Mouse (Mus musculus) liver, adult 2 months (tissue): ENCODE measurements around the gene Slc25a19. TPM values are rescaled to one million over a fixed set of nuclear protein-coding genes. Genes with fewer than 3 reads are reported as not detected.

Experiments used
- DNase-seq: peaks from one replicate; pipeline ENCODE4 v3.0.0-alpha.2; 2011; ENCODE audit warnings: low read depth, low spot score; ENCODE audit errors: extremely low read depth
- H3K27ac ChIP-seq: fragments of 200-500 bp; replicated peaks from 2 replicates; pipeline ENCODE4 v1.5.1; 2012; ENCODE audit warnings: low read depth, mild to moderate bottlenecking, control low read depth, inconsistent platforms, low read length; ENCODE audit not compliant: insufficient read depth
- H3K27me3 ChIP-seq: fragments of 200-500 bp; 2 replicates; pipeline ENCODE4 v1.6.1; 2012; ENCODE audit warnings: mild to moderate bottlenecking, moderate library complexity, low read length, inconsistent platforms; ENCODE audit not compliant: control insufficient read depth, insufficient read depth
- H3K36me3 ChIP-seq: fragments of 200-500 bp; 2 replicates; pipeline ENCODE4 v1.6.1; 2012; ENCODE audit warnings: low read length, inconsistent platforms; ENCODE audit not compliant: control insufficient read depth, insufficient read depth
- H3K4me1 ChIP-seq: fragments of 200-500 bp; 2 replicates; pipeline ENCODE4 v1.6.1; 2011; ENCODE audit warnings: low read length; ENCODE audit not compliant: control insufficient read depth, insufficient read depth
- H3K4me3 ChIP-seq: fragments of 200-500 bp; 2 replicates; pipeline ENCODE4 v1.5.1; 2011; ENCODE audit warnings: low read depth, mild to moderate bottlenecking, control low read depth, low read length, moderate library complexity; ENCODE audit not compliant: insufficient read depth
- H3K79me2 ChIP-seq: fragments of 200-500 bp; 2 replicates; pipeline ENCODE4 v1.6.1; 2012; ENCODE audit warnings: inconsistent platforms, mild to moderate bottlenecking, low read length, moderate library complexity; ENCODE audit not compliant: control insufficient read depth, insufficient read depth
- H3K9ac ChIP-seq: fragments of 200-500 bp; 2 replicates; pipeline ENCODE4 v1.6.1; 2012; ENCODE audit warnings: low read depth, mild to moderate bottlenecking, control low read depth, inconsistent platforms, low read length
- CTCF ChIP-seq: fragments of 200-500 bp; IDR thresholded peaks from 2 replicates; pipeline ENCODE4 v1.5.1; 2011; ENCODE audit warnings: low read depth, low read length, control low read depth
- POLR2A ChIP-seq: fragments of 200-500 bp; IDR thresholded peaks from 2 replicates; pipeline ENCODE4 v1.6.1; 2011; ENCODE audit warnings: low read length, control low read depth; ENCODE audit not compliant: insufficient read depth; ENCODE audit errors: extremely low read depth
- WGBS: fragments of 180-500 bp; shearing (Covaris S2); methylation state at CpG from one replicate; pipeline ENCODE4 v1.1.7; 2018; 5-methylcytosine and 5-hydroxymethylcytosine counted together
- polyA plus RNA-seq: library from polyadenylated mRNA; depleted of rRNA; stranded (reverse); fragments of >200 nt; gene quantifications from 2 replicates; pipeline ENCODE4 v1.2.3, GENCODE M21; 2012
- total RNA-seq: library from RNA; depleted of rRNA; stranded (reverse); fragments of >200 nt; gene quantifications from 2 replicates; pipeline ENCODE4 v1.2.3, GENCODE M21; 2014

Slc25a19 gene
- total and polyA plus RNA-seq, 2 experiments = 8.9 to 21.3 TPM

DNA sequence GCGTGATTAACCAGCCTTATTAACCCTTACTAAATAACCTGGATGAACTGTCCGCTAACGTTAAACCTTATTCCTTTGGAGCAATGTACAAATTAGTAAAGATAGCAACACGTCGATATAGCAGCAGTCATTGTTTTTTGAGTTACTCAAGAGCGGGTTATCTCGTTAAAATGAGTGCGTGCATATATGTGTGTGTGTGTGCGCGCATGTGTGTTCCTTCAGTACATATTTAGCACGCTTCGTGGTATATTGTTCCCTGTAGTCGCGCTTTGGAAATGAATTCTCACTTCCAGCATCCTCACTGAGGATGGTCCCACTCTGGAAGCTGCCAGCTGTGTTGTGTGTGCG is 25.0 kb downstream of the Slc25a19 start:
- Histone ChIP-seq H3K27me3 (no peaks in the 10 kb centered on the region), H3K79me2 (peaks cover 25% of the 10 kb centered on the region; the same call in 1 of the 2 replicates), H3K9ac (peak overlapping the region; percentile 87), H3K4me1 (peaks cover 23% of the 10 kb centered on the region), H3K27ac (peak overlapping the region; percentile 68), H3K36me3 (peaks cover 14% of the 10 kb centered on the region; the same call in 1 of the 2 replicates), H3K4me3 (peak overlapping the region; percentile 83)
- under 1% methylated on average over 15 of the region's 15 CpGs for WGBS
- no peak for DNase-seq
- no peak for TF ChIP-seq CTCF

DNA sequence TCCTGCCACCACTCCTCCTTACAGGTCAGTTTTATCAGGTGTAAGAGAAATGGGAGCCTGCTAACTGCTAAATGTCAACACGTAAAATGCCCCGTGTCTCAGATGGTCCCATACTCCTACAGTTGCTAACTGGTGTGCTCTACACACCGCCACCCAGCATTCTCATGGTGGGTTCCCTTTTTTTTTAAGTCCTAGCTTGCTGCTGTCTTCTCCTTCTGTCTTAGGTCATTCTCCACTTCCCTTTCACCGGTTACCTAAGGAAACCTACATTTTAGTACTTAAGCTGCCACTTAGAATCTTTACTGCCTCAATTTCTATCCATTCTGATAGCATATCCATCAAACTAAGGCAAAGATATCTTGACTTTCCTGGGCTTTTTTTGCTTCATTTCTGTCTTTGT is 26.9 kb downstream of the Slc25a19 start:
- Histone ChIP-seq H3K79me2 (peaks cover 25% of the 10 kb centered on the region; the same call in 1 of the 2 replicates), H3K9ac (no peak overlapping the region), H3K4me3 (no peak overlapping the region), H3K27ac (no peak overlapping the region), H3K27me3 (no peaks in the 10 kb centered on the region), H3K36me3 (peaks cover 4% of the 10 kb centered on the region; the same call in 1 of the 2 replicates), H3K4me1 (peaks cover 23% of the 10 kb centered on the region)
- TF ChIP-seq CTCF (no peak), POLR2A (no peak)
- no peak for DNase-seq
- WGBS = 81% methylated on average over 4 of the region's 4 CpGs

DNA sequence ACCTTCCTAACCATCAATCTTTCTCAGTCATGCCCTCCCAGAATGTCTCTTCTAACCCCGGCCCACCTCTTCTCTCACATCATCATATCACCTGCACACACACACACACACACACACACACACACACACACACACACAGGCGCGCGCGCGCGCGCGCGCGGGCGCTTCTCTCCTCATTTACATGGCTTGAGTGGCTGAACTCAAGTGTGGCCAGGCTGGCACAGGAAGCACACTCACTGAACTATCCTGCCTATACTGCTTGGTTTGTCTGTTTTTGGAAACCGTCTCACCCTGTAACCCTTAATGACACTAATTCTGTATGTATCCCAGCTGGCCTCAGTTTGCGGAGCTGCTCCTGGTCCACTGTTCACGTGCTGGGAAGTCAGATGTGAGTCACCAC is 27.4 kb downstream of the Slc25a19 start:
- H3K27me3 ChIP-seq = no peaks in the 10 kb centered on the region
- WGBS = 97% methylated on average over 15 of the region's 15 CpGs
- H3K4me1 ChIP-seq = peaks cover 23% of the 10 kb centered on the region
- peaks cover 21% of the 10 kb centered on the region; the same call in 1 of the 2 replicates for H3K79me2 ChIP-seq
- H3K36me3 ChIP-seq = 0 out of 2 replicates have a peak, but pooled peaks cover 2% of the 10 kb centered on the region
- DNase-seq = no peak
- H3K27ac ChIP-seq = no peak overlapping the region
- TF ChIP-seq CTCF (no peak), POLR2A (no peak)
- H3K9ac ChIP-seq = no peak overlapping the region
- no peak overlapping the region for H3K4me3 ChIP-seq

DNA sequence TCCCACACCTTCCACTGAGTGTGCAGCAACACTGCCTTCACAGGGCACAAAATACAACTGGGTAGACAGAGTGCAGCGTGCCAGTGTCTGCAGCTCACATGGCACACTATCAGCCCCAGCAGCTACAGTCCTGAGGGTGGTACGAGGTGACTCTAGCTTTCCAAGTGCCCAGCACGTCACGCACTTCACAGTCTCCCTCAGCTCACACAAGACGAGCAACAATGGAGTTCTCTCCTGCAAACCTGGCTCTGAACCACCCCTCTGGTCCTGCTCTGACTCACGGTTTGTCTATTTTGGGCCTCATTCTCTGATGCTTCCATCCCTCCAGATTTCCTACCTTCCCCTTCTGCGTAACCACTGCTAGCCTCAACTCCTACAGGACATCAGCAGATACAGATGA is 28.4 kb downstream of the Slc25a19 start:
- 90% methylated on average over 7 of the region's 7 CpGs for WGBS
- Histone ChIP-seq H3K9ac (no peak overlapping the region), H3K27me3 (no peaks in the 10 kb centered on the region), H3K27ac (no peak overlapping the region), H3K79me2 (peaks cover 16% of the 10 kb centered on the region; the same call in 1 of the 2 replicates), H3K4me3 (no peak overlapping the region), H3K4me1 (peaks cover 19% of the 10 kb centered on the region), H3K36me3 (peaks cover 3% of the 10 kb centered on the region; the same call in 1 of the 2 replicates)
- TF ChIP-seq CTCF (no peak), POLR2A (no peak)
- DNase-seq = no peak

DNA sequence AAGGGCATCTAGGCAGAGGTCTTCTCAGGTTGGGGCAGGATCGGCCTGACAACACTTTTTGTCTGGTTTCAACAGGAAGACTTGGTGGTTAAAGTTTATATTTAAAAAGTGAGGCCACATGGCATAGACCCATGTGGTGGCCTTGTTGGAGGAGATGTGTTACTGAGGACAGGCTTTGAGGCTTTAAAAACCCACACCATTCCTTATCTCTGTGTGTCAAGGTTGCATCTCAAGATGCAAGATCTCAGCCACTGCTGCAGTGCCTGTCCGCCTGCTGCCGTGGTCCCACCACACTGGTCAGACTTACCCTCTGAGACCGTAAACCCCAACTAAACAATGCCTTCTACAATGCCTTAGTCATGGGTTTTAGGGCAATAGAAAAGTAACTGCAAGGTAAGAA is 29.8 kb downstream of the Slc25a19 start:
- no peaks in the 10 kb centered on the region for H3K27me3 ChIP-seq
- no peak for DNase-seq
- TF ChIP-seq POLR2A = no peak
- TF ChIP-seq CTCF = no peak
- H3K36me3 ChIP-seq = peaks cover 5% of the 10 kb centered on the region; the same call in 1 of the 2 replicates
- H3K9ac ChIP-seq = no peak overlapping the region
- no peak overlapping the region for H3K4me3 ChIP-seq
- H3K27ac ChIP-seq = no peak overlapping the region
- peaks cover 7% of the 10 kb centered on the region; the same call in 1 of the 2 replicates for H3K79me2 ChIP-seq
- WGBS = 98% methylated on average over 4 of the region's 4 CpGs
- H3K4me1 ChIP-seq = peaks cover 18% of the 10 kb centered on the region

- no peak overlapping the region for H3K9ac ChIP-seq
- H3K4me1 ChIP-seq = peaks cover 3% of the 10 kb centered on the region; the same call in 1 of the 2 replicates
- WGBS = 97% methylated on average over 3 of the region's 3 CpGs
- no peak overlapping the region for H3K27ac ChIP-seq
- no peaks in the 10 kb centered on the region for H3K27me3 ChIP-seq
- H3K79me2 ChIP-seq = no peaks in the 10 kb centered on the region
- no peak for TF ChIP-seq CTCF
- TF ChIP-seq POLR2A = no peak
- DNase-seq = no peak
- peaks cover 27% of the 10 kb centered on the region for H3K36me3 ChIP-seq
- no peak overlapping the region for H3K4me3 ChIP-seq
These were observed 32.9 kb downstream of the Slc25a19 start for GRCm38 (mm10) chr11:115595209-115595608.
